Mouse (Mus musculus) intestine, postnatal 0 days (tissue): ENCODE data around the gene Gm10181. TPM values are rescaled to one million over a fixed set of nuclear protein-coding genes. Genes with fewer than 3 reads are reported as not detected.

Source experiments
- ATAC-seq: fragments of 200-750 bp; cut with Nextera tagmentation; 2 replicates; pipeline ENCODE4 v1.8.0; 2017; ENCODE audit warnings: mild to moderate bottlenecking, moderate TSS enrichment, moderate library complexity
- H3K27ac ChIP-seq: fragments of 300-500 bp; sonication (generic); 2 replicates; pipeline ENCODE4 v1.5.1; 2014; ENCODE audit warnings: mild to moderate bottlenecking, low read depth, low read length, moderate library complexity
- H3K27me3 ChIP-seq: fragments of 300-500 bp; sonication (generic); replicated peaks from 2 replicates; pipeline ENCODE4 v1.6.1; 2014; ENCODE audit warnings: low read length, mixed read lengths; ENCODE audit not compliant: control insufficient read depth, insufficient read depth
- H3K36me3 ChIP-seq: fragments of 300-500 bp; sonication (generic); 2 replicates; pipeline ENCODE4 v1.6.1; 2014; ENCODE audit warnings: mild to moderate bottlenecking, moderate library complexity; ENCODE audit not compliant: control insufficient read depth, insufficient read depth
- H3K4me1 ChIP-seq: fragments of 300-500 bp; sonication (generic); replicated peaks from 2 replicates; pipeline ENCODE4 v1.6.1; 2014; ENCODE audit warnings: antibody characterized with exemption, low read length, mixed read lengths; ENCODE audit not compliant: control insufficient read depth, insufficient read depth
- H3K4me2 ChIP-seq: fragments of 300-500 bp; sonication (generic); replicated peaks from 2 replicates; pipeline ENCODE4 v1.6.1; 2014; ENCODE audit warnings: low read depth, mild to moderate bottlenecking, moderate library complexity
- H3K4me3 ChIP-seq: fragments of 300-500 bp; sonication (generic); 2 replicates; pipeline ENCODE4 v1.5.1; 2014; ENCODE audit warnings: low read depth, low read length
- H3K9ac ChIP-seq: fragments of 300-500 bp; sonication (generic); 2 replicates; pipeline ENCODE4 v1.6.1; 2014; ENCODE audit warnings: mild to moderate bottlenecking, low read depth, low read length
- H3K9me3 ChIP-seq: fragments of 300-500 bp; sonication (generic); 2 replicates; pipeline ENCODE4 v1.6.1; 2016; ENCODE audit warnings: mixed run types; ENCODE audit not compliant: control insufficient read depth
- CTCF ChIP-seq: sonication (generic); IDR thresholded peaks from 2 replicates; pipeline ENCODE4 v1.5.1; 2016; ENCODE audit warnings: low read depth, mild to moderate bottlenecking, control low read depth, antibody characterized with exemption, moderate library complexity
- WGBS: fragments of 180-500 bp; shearing (Covaris S2); extraction: QIAGEN DNeasy Blood & Tissue Kit; methylation state at CpG from one replicate; pipeline ENCODE4 v1.1.7; 2014; 5-methylcytosine and 5-hydroxymethylcytosine counted together
- polyA plus RNA-seq: library from polyadenylated mRNA; unstranded; fragments of >200 nt; fragmentation: Nextera tagmentation; extraction: Ambion mirVana; gene quantifications from 2 replicates; pipeline ENCODE4 v1.2.1, GENCODE M21; 2015

Gene Gm10181
- polyA plus RNA-seq, 1 experiment from 2014 or later = not detected

GRCm38 (mm10) chr9:25051901-25052300 is 37.3 kb upstream of the Gm10181 start:
- Histone ChIP-seq H3K9me3 (no peaks in the 10 kb centered on the region), H3K9ac (no peak overlapping the region), H3K27ac (no peak overlapping the region), H3K4me2 (no peak overlapping the region), H3K4me1 (no peaks in the 10 kb centered on the region), H3K4me3 (no peak overlapping the region), H3K27me3 (no peaks in the 10 kb centered on the region), H3K36me3 (no peaks in the 10 kb centered on the region)
- 66% methylated on average over 4 of the region's 4 CpGs for WGBS
- no peak for TF ChIP-seq CTCF
- ATAC-seq = no peak

DNA sequence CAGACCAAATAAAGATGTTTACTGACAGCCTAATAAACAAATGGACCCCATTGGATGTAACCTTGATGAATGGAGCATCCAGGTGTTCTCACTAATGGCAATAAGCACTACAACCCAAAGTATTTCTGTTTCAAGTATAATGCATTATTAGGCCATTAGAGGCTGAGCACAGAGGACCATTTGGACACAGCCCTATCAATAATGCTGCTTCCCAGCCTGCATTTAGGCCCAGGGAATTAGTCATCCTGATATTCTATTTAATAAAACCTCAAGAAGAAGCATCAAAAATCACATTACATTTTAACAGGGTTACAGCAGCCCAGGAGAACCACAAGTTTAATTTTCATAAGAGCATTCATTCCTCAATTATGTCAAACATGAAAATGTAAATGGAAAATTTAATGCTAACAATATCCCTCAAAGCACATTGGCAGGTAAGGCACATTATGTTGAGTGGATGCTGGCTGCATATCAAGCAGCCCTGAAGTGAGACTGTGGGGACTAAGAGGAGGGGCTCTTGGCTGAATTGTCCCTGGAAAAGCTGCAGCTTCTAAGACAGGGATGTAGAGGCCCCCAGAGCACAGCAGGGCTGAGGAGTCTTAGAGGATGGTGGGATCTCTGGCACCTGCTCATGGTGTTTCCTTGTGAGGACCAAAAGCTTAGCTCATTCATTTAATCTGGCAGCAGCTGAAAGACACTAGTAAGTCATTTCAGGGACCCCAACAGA is 33.4 kb upstream of the Gm10181 start:
- Histone ChIP-seq H3K4me2 (no peak overlapping the region), H3K36me3 (no peaks in the 10 kb centered on the region), H3K9ac (no peak overlapping the region), H3K4me3 (no peak overlapping the region), H3K4me1 (no peaks in the 10 kb centered on the region), H3K9me3 (no peaks in the 10 kb centered on the region), H3K27ac (no peak overlapping the region), H3K27me3 (no peaks in the 10 kb centered on the region)
- no peak for ATAC-seq
- TF ChIP-seq CTCF = no peak

DNA sequence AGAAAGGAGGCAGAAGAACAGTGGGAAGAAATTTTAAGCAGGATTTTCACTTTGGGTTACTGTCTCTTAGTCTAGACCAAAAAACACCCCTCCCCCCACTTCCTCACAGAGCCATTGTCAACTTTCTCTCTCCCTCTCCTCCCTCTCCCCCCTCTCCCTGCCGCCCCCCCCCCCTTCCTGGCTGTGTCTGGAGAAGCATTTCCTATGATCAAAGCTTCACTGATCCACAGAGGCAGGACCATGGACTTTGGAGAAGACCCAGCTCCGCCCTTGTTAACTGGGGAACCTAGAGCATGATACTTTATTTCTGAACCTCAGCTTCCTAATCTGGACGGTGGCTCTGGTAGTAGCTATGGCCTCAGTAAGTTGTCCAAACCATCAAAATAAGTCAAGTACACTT is 30.5 kb upstream of the Gm10181 start:
- no peaks in the 10 kb centered on the region for H3K9me3 ChIP-seq
- H3K9ac ChIP-seq = no peak overlapping the region
- ATAC-seq = no peak
- 62% methylated on average over 2 of the region's 3 CpGs for WGBS
- no peaks in the 10 kb centered on the region for H3K36me3 ChIP-seq
- no peaks in the 10 kb centered on the region for H3K4me1 ChIP-seq
- TF ChIP-seq CTCF = no peak
- H3K4me2 ChIP-seq = no peak overlapping the region
- H3K4me3 ChIP-seq = no peak overlapping the region
- no peak overlapping the region for H3K27ac ChIP-seq
- H3K27me3 ChIP-seq = no peaks in the 10 kb centered on the region

DNA sequence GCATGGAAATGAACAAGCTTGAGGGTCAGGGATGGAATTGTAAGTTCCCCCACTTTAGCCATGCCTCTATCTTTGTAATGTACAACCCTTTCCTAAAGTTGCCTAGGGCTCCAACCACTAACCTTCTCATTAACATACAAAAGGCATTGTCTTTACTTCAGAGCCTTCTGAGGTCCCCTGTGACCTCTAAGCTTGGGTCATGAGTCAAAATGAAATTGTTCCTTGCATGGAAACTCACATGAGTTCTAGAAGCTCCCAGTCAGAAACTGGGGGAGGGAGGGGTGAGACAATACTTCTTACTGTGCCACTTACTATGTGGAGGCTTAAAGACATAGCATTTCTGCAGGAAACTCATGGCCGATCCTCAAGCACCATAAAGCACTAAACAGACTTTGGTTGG is 16.6 kb upstream of the Gm10181 start:
- H3K4me1 ChIP-seq = no peaks in the 10 kb centered on the region
- ATAC-seq = no peak
- H3K27ac ChIP-seq = no peak overlapping the region
- no peak overlapping the region for H3K4me3 ChIP-seq
- no peak overlapping the region for H3K9ac ChIP-seq
- no peak for TF ChIP-seq CTCF
- 80% methylated on average over 1 of the region's 1 CpGs for WGBS
- H3K27me3 ChIP-seq = no peaks in the 10 kb centered on the region
- no peaks in the 10 kb centered on the region for H3K36me3 ChIP-seq
- H3K9me3 ChIP-seq = no peaks in the 10 kb centered on the region
- H3K4me2 ChIP-seq = no peak overlapping the region

GRCm38 (mm10) chr9:25075977-25076376 is 13.2 kb upstream of the Gm10181 start:
- 28% methylated on average over 3 of the region's 3 CpGs for whole genome bisulfite sequencing
- ATAC-seq = no peak
- no peaks in the 10 kb centered on the region for H3K9me3 ChIP-seq
- no peak overlapping the region for H3K27ac ChIP-seq
- H3K4me3 ChIP-seq = no peak overlapping the region
- no peaks in the 10 kb centered on the region for H3K27me3 ChIP-seq
- no peaks in the 10 kb centered on the region for H3K36me3 ChIP-seq
- no peak for TF ChIP-seq CTCF
- H3K4me2 ChIP-seq = no peak overlapping the region
- H3K4me1 ChIP-seq = no peaks in the 10 kb centered on the region
- H3K9ac ChIP-seq = no peak overlapping the region

- 54% methylated on average over 1 of the region's 1 CpGs for WGBS
- Histone ChIP-seq H3K4me2 (no peak overlapping the region), H3K4me3 (no peak overlapping the region), H3K27me3 (no peaks in the 10 kb centered on the region), H3K36me3 (no peaks in the 10 kb centered on the region), H3K4me1 (no peaks in the 10 kb centered on the region), H3K27ac (no peak overlapping the region), H3K9ac (no peak overlapping the region), H3K9me3 (no peaks in the 10 kb centered on the region)
- no peak for TF ChIP-seq CTCF
- ATAC-seq = no peak
Observed at GRCm38 (mm10) chr9:25076505-25076904, 12.7 kb upstream of the Gm10181 start.

- H3K4me1 ChIP-seq = no peaks in the 10 kb centered on the region
- no peaks in the 10 kb centered on the region for H3K9me3 ChIP-seq
- H3K9ac ChIP-seq = no peak overlapping the region
- H3K27ac ChIP-seq = no peak overlapping the region
- H3K4me2 ChIP-seq = no peak overlapping the region
- 38% methylated on average over 1 of the region's 1 CpGs for whole genome bisulfite sequencing
- no peak overlapping the region for H3K4me3 ChIP-seq
- ATAC-seq = no peak
- H3K27me3 ChIP-seq = no peaks in the 10 kb centered on the region
- no peaks in the 10 kb centered on the region for H3K36me3 ChIP-seq
- no peak for TF ChIP-seq CTCF
Observed at GRCm38 (mm10) chr9:25090853-25091252, 1.6 kb downstream of the Gm10181 start.
